Mouse (Mus musculus): ENCODE data around the gene Ccdc85c. TPM values are rescaled to one million over a fixed set of nuclear protein-coding genes. Genes with fewer than 3 reads are reported as not detected.

Gene Ccdc85c
- polyA plus RNA-seq (2012; ENCODE audit: low replicate concordance) = 2.1 and 4.3 TPM in 2 replicates

DNA sequence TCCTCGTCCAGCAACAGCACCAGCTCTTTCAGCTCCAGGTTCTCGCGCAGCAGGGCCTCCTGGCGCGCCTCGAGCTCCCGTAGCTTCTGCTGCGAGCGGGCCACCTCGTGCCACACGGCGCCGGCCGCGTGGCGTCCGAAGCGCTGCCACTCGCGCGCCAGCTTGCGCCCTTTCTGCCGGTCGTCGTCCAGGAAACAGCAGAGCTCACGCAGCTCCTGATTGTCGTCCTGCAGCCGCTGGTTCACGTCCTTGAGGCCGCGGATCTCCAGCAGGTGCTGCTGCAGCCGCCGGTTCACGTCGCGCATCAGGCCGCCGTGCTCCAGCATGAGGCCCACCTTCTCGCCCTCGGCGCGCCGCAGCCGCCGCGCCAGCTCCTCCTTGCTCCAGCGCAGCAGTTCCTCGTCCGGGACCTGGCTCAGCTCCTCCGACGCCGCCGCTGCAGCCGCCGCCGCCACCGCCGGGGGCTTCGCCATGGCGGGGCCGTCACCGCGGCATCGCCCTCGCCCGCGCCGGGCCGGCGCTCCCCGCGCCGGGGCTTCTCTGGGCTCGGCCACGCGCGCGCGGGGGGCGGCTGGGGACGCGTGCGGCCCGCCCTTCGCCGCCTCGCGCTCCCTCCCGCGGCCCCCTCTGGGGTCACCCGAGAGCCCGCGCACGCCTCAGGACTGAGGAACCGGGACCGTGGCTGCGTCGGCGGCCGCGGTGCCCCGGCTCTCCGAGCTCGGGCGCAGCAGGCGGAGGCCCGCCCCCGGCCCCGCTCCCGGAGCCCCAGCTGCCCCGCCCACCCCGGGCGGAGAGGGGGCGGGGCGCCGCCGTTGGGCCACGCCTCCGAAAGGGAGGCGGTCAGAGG, at the start of gene Ccdc85c:
TSS of gene Ccdc85c (minus strand) at position 765 of the 847 bp plus-strand sequence.

DNA sequence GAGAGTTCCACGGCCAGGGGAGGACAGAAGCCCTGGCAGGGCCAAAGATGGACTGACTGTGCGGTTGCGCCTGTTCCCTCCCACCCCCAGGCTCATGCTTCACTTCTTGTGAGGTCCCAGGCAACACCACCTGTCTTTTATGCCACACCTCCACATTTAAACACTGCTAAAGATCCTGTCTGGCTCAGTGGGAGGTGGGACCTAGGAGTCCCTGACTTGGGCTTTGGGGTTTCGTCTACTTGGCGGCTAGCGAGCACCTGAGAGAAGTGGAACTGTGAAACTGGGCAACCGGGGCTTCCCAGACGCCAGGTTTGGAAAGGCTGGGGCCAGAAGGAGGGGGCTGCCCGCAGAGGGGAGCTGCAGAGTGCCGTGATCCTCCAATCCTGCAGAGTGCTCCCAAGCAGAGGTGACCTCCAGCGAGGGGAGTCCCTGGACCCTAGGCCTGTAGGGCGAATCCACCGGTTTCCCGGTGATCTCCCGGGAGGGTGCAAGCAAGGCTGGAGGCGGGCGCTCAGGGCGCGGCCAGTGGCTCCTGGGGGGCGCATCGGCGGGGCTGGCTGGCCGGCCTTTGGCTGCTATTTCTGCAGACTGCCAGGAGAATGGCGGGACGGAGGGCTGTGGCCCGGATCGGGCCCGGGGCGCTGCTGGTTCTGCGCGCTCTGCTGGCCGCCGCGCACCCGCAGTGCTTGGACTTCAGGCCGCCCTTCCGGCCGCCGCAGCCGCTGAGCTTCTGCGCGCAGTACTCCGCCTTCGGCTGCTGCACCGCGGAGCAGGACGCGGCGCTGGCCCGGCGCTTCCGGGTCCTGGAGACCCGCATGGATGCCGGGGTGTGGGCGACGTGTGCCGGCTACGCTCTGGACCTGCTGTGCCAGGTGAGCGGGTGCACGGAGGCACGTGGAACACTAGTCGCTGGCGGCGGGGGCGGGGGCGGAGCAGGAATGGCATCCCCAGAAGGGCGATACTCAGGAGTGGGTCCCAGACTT, 30.9 kb upstream of the Ccdc85c start, which contains the start of gene Hhipl1:
TSS of gene Hhipl1 (plus strand) at position 459 of the 983 bp plus-strand sequence.

DNA sequence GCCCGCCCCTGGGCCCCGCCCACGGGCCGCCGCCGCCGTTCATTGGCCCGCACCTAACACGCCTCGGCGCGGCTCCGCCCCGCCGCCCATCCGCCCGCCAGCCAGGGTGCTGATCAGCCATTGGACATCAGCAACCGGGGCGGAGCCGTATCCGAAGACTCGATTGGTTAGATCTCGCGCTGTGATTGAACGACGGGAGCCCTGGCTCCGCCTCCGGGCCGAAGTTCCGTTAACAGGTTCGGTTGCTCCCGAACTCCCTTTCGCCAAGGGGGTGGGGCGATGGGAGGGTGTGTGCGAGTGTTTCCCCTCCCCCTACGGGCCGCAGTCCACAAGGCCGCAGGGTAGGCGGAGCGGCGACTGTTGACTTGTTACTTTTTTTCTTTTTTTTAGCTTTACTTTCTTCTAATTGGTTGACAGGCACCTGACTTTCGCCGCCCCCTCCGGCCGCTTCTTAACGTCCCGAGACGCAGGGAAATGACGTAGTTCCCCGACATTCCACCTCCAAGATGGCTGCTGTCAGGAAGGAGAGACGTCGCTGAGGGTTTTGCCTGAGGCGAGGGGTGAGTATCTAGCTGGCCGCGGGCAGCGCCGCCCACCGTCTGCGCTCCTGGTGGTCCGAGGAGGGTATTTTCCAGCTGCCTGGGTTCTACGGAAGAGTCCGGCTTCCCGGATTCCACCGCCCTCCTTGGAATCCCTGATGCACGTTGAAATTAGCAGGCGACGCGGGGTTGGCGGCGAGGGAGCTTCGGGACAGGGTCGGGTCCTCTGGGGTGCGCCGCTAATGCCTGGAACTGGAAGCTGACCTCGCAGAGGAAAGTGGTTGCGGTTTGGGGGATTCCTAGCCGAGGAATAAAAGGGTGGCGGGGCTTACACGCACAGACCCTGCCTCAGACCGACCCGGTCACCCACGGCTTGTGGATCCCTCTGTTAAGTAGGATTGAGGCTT, 95.6 kb downstream of the Ccdc85c start, which contains the start of gene Ccnk:
TSS of gene Ccnk (plus strand) at position 259 of the 946 bp plus-strand sequence.

DNA sequence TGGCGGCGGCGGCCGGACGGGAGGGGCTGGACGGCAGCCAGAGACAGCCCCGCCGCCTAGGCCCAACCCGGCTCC, 96.1 kb downstream of the Ccdc85c start, which contains the start of gene Setd3:
TSS of gene Setd3 (minus strand) at position 69 of the 75 bp plus-strand sequence.

Other genes with a start within 250 kb of the Ccdc85c start
- gene Setd3, start 96.1 kb downstream of the Ccdc85c start, polyA plus RNA-seq (2012; ENCODE audit: low replicate concordance) = 7.9 and 11.8 TPM in 2 replicates
- gene Ccnk, start 95.8 kb downstream of the Ccdc85c start, polyA plus RNA-seq (2012; ENCODE audit: low replicate concordance) = 79.9 and 111 TPM in 2 replicates
- not detected in 2 replicates for gene Hhipl1, start 30.8 kb upstream of the Ccdc85c start, polyA plus RNA-seq (2012; ENCODE audit: low replicate concordance)
- 0.10 and 1.5 TPM in 2 replicates for gene Cyp46a1, start 59.0 kb upstream of the Ccdc85c start, polyA plus RNA-seq (2012; ENCODE audit: low replicate concordance)
- 0.07 and 0.16 TPM in 2 replicates for gene Eml1, start 95.5 kb upstream of the Ccdc85c start, polyA plus RNA-seq (2012; ENCODE audit: low replicate concordance)